Mouse (Mus musculus) activated CD4-positive, CD25-positive, alpha-beta regulatory T cell (primary cell): ENCODE data around the gene Foxo1. TPM values are rescaled to one million over a fixed set of nuclear protein-coding genes. Genes with fewer than 3 reads are reported as not detected.

Source experiments
- polyA plus RNA-seq, 2 experiments: library from polyadenylated mRNA; unstranded; fragments of 100-300 nt; shearing (Covaris generic); gene quantifications; one replicate each; pipeline ENCODE4 v1.2.1; 2017

Gene Foxo1
- 100 to 1,000 TPM in 1 of 2 experiments, 10 to 100 TPM in 1; 64.1 to 105 TPM for polyA plus RNA-seq

DNA sequence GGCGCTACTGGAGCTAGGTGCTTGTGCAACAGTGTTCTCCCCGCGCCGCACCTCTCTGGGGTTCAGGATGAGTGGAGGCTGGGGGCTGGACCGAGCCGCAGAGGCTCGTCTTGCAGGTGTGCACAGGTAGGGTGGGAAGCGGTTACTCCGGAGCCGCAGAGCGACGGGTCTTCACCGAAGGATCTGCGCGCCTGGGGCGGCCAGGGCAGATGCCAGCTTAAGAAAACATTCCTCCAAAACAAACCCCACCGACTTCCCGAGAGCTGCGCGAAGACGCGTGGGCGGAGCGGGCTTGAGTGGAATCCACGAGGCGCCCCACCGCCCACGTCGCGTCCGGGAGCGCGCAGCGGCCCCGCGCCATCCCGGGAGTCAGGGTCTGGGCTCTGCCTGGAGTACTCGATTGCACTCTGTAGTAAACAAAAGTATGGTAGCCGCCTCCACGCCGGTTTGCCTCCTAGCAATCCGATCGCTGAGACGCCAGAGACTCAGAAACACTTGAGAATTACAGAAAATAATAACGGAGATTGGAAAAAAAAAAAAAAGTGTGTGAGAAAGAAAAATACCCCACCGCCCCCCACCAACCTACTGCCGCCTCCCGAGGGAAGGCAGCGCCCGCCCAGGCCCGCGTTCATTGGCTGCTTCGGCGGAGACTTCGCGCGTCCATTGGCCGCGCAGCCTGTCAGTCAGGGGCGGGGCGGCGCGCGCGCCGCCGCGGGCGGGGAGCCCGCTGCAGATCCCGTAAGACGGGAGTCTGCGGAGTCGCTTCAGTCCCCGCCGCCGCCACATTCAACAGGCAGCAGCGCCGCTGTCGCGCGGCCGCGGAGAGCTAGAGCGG, at the start of gene Foxo1:
Gene Foxo1 (plus strand): TSS at position 685 of the 835 bp plus-strand sequence.

Other genes starting within 250 kb of the Foxo1 start
- 1 to 10 TPM in 1 of 2 experiments, under 1 TPM in 1; 0.21 to 1.8 TPM for gene Maml3, start 163.3 kb upstream of the Foxo1 start, polyA plus RNA-seq